ENCODE assay signal across 9 mouse cellular contexts in genomic region chr12:100849421-100850138, GRCm38 (mm10). TPM values are rescaled to one million over a fixed set of nuclear protein-coding genes. Genes with fewer than 3 reads are reported as not detected.
DNase-seq lines count a peak whose midpoint lies in the region; ATAC-seq and TF ChIP-seq lines count a peak whose summit lies in the region.
"Had no signal": no experiment of that assay in that cellular context is flagged by ENCODE, and none has a peak within 500 bp of the region (broad histone marks: within the 10 kb centered on the region; RNA-seq: fewer than 3 reads in every experiment).

No protein-coding gene starts in this region.

- DNase-seq in MEL-GATA-1-ER (ENCODE audit: extremely low read depth, low read depth) = peak; percentile 39
- peak; percentile 67 to 78 for DNase-seq in cerebellum, postnatal 14 days
- peak; percentile 13 to 26 (median 22) for DNase-seq in liver, embryonic 14.5 days (ENCODE audit: low read depth in 3 of 3, low spot score in 3 of 3)
- peak; percentile 45 for DNase-seq in neural tube, embryonic 10.5 days (ENCODE audit: extremely low spot score, low spot score)
- no peak for DNase-seq in gastrocnemius, postnatal 36 days

- H3K79me3 ChIP-seq in C2C12 (ENCODE audit: low read depth) = no peaks in the 10 kb centered on the region

- no peaks in the 10 kb centered on the region for H3K27me3 ChIP-seq in C2C12 (ENCODE audit: control insufficient read depth, insufficient read depth, insufficient read length)
- H3K27me3 ChIP-seq in kidney, embryonic 16.5 days (ENCODE audit: insufficient read depth, low read length) = peaks cover 3% of the 10 kb centered on the region; the same call in 1 of the 2 replicates
- no peaks in the 10 kb centered on the region for H3K27me3 ChIP-seq in liver, embryonic 14.5 days (ENCODE audit: control insufficient read depth, insufficient read depth, low read length)

- H3K9ac ChIP-seq in kidney, embryonic 16.5 days (replicated peaks; ENCODE audit: low read length) = no peak overlapping the region
- no peak overlapping the region for H3K9ac ChIP-seq in liver, embryonic 14.5 days (replicated peaks)
- H3K9ac ChIP-seq: heart, embryonic 13.5 days had no signal

- H3K4me1 ChIP-seq in kidney, embryonic 16.5 days (ENCODE audit: insufficient read depth, low read length) = peaks cover 8% of the 10 kb centered on the region; the same call in 1 of the 2 replicates
- H3K4me1 ChIP-seq in liver, embryonic 14.5 days (replicated peaks; ENCODE audit: control insufficient read depth in 2 of 2, insufficient read depth in 2 of 2, low read length in 1 of 2) = no peaks in the 10 kb centered on the region
- H3K4me1 ChIP-seq: heart, embryonic 13.5 days had no signal

- H3K27ac ChIP-seq in kidney, embryonic 16.5 days (ENCODE audit: low read length) = no peak overlapping the region
- no peak overlapping the region for H3K27ac ChIP-seq in liver, embryonic 14.5 days
- H3K27ac ChIP-seq: heart, embryonic 13.5 days had no signal

- H3K4me3 ChIP-seq in C2C12 (ENCODE audit: insufficient read depth, poor library complexity, severe bottlenecking) = no peak overlapping the region
- H3K4me3 ChIP-seq in kidney, embryonic 16.5 days (ENCODE audit: low read length) = no peak overlapping the region
- H3K4me3 ChIP-seq in liver, embryonic 14.5 days (ENCODE audit: insufficient read depth in 1 of 2, low read depth in 2 of 2, low read length in 2 of 2) = no peak overlapping the region
- H3K4me3 ChIP-seq: heart, embryonic 13.5 days had no signal

- no peak overlapping the region for H3ac ChIP-seq in C2C12 (ENCODE audit: control insufficient read depth, insufficient read length, low read depth)

- H3K79me2 ChIP-seq in C2C12 (ENCODE audit: control insufficient read depth, insufficient read depth) = no peaks in the 10 kb centered on the region

- no peak for TF ChIP-seq EP300 in liver, embryonic 14.5 days (IDR thresholded peaks at IDR 0.05; ENCODE audit: low read depth)

- peaks cover 52% of the 10 kb centered on the region for H3K36me3 ChIP-seq in C2C12 (ENCODE audit: control insufficient read depth, insufficient read depth)
- H3K36me3 ChIP-seq in kidney, embryonic 16.5 days (ENCODE audit: insufficient read depth, low read length) = no peaks in the 10 kb centered on the region
- no peaks in the 10 kb centered on the region for H3K36me3 ChIP-seq in liver, embryonic 14.5 days (replicated peaks; ENCODE audit: control insufficient read depth, insufficient read depth, low read depth)
- H3K36me3 ChIP-seq: heart, embryonic 13.5 days had no signal

- WGBS in kidney, embryonic 16.5 days = 82% methylated on average over 7 of the region's 7 CpGs
- 54% methylated on average over 7 of the region's 7 CpGs for WGBS in liver, embryonic 14.5 days (ENCODE audit: insufficient replicate concordance)

- TF ChIP-seq CTCF in C2C12 (IDR thresholded peaks at IDR 0.05; ENCODE audit: control insufficient read depth, insufficient read depth, insufficient read length) = peak; percentile 32
- peak; percentile 87 for TF ChIP-seq CTCF in liver, embryonic 14.5 days (IDR thresholded peaks at IDR 0.05; ENCODE audit: low read depth)

- intact Hi-C loops in gastrocnemius, postnatal 36 days (cut with DNase I) = loop anchor here (1.0 kb wide), 1 partner anchor 79 kb away; no protein-coding TSS in a partner anchor

- no peaks in the 10 kb centered on the region for H3K9me3 ChIP-seq in kidney, embryonic 16.5 days (ENCODE audit: low read length)
- H3K9me3 ChIP-seq in liver, embryonic 14.5 days (ENCODE audit: control insufficient read depth, low read length) = no peaks in the 10 kb centered on the region
- H3K9me3 ChIP-seq: heart, embryonic 13.5 days had no signal

- ATAC-seq in granulocyte monocyte progenitor cell, adult 5-6 weeks (replicated peaks; ENCODE audit: poor library complexity, severe bottlenecking) = peak; percentile 63
- peak; percentile 87 for ATAC-seq in kidney, embryonic 16.5 days (ENCODE audit: low FRiP score, low TSS enrichment)
- ATAC-seq in liver, embryonic 14.5 days (ENCODE audit: insufficient read depth) = peak; percentile 43; the same call in 1 of the 2 replicates

- H3K4me2 ChIP-seq in kidney, embryonic 16.5 days (replicated peaks; ENCODE audit: low read depth, low read length) = no peak overlapping the region
- H3K4me2 ChIP-seq in liver, embryonic 14.5 days (ENCODE audit: low read depth) = no peak overlapping the region
- H3K4me2 ChIP-seq: heart, embryonic 13.5 days had no signal

TF ChIP-seq in C2C12, 6 proteins besides CTCF, POLR2A, EP300 and RAD21:
- TF ChIP-seq MYOD1 (IDR thresholded peaks at IDR 0.05; ENCODE audit: control insufficient read depth, insufficient read length, low read depth) (no peak), MAX (IDR thresholded peaks at IDR 0.05) (no peak), MYOG (IDR thresholded peaks at IDR 0.05; ENCODE audit: control insufficient read depth, extremely low read depth, insufficient read length) (no peak), CEBPB (IDR thresholded peaks at IDR 0.05; ENCODE audit: low read depth) (no peak), FOSL1 (IDR thresholded peaks at IDR 0.05; ENCODE audit: insufficient read depth, low read length, poor library complexity, severe bottlenecking) (no peak), USF1 (IDR thresholded peaks at IDR 0.05; ENCODE audit: low read depth) (no peak)

RNA-seq across cellular contexts. Expression of gene Gpr68, which starts 58.4 kb away (rescaled TPM):
- polyA plus RNA-seq in C2C12 (2012; fragmentation: generic; extraction: Trizol) = 0.13 TPM
- 0.23 and 1.6 TPM in 2 replicates for total RNA-seq in granulocyte monocyte progenitor cell, adult 5-6 weeks (2014; fragmentation: Nextera tagmentation)
- 0.47 TPM in 1 of 2 replicates, not detected in the other for total RNA-seq in granulocyte monocyte progenitor cell, adult 5-6 weeks (2017)
- 0.27 and 0.75 TPM in 2 replicates for polyA plus RNA-seq in kidney, embryonic 16.5 days (2015; fragmentation: Nextera tagmentation; extraction: Ambion mirVana)
- polyA plus RNA-seq in liver, embryonic 14.5 days (2012; rRNA removed) = 0.04 TPM in 2 replicates
- polyA plus RNA-seq in liver, embryonic 14.5 days (2014; fragmentation: Nextera tagmentation; extraction: Ambion mirVana) = not detected in 2 replicates
- total RNA-seq in gastrocnemius, postnatal 36 days (2021) = under 1 TPM; 0.10 to 0.15 TPM

Comparison
In these comparisons a context has a peak if more than half of its experiments do, and no peak if none do; other contexts are left out.
1. DNase-seq: peak in MEL-GATA-1-ER (single experiment), cerebellum, postnatal 14 days (2 of 2), liver, embryonic 14.5 days (3 of 3) and neural tube, embryonic 10.5 days (single experiment); none in gastrocnemius, postnatal 36 days (0 of 2).
2. Peak in every context shown above with its lines, with median percentiles within 50 percentile points of each other: ATAC-seq.